Mouse (Mus musculus): ENCODE data around the gene Upp1. TPM values are rescaled to one million over a fixed set of nuclear protein-coding genes. Genes with fewer than 3 reads are reported as not detected.
"Not testable (repeated sequence)": the region's sequence is repeated elsewhere in the genome, so short reads cannot be mapped to it uniquely, and the experiment has no call there.

Upp1 gene
- polyA plus RNA-seq, 1 experiment = not detected

DNA sequence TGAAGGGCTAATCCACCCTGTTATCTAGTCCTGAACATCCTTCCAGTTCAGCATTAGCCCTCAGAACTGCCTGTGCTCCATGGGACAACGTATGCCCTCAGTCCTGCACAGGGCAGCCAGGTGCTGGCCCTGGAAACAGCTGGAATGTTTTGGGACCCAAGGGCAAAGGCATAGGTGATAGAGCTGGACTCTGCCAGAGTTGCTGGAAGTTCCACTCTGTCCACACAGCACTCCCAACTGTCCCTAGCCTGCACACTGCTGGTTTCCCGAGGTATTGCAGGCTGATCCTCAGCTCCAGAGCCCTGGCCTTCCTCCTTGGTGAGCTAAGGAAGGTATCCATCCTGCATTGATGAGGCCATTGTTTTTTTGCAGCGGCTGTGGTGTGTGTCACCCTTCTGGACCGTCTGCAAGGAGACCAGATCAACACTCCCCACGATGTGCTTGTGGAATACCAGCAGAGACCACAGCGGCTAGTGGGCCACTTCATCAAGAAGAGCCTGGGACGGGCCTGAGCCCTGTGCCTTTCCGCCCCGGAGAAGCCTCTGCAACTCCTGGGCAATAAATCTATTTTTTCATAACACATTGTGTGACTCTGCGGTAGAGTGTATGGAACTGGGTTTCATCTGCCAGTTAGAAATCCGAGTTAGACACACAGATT lies 17.8 kb downstream of the Upp1 start:
- Histone ChIP-seq H3K27ac (replicated peaks; ENCODE audit: low read depth, low read length) (no peak overlapping the region), H3K4me3 (ENCODE audit: insufficient read depth, low read depth, low read length) (no peak overlapping the region), H3K4me1 (ENCODE audit: control insufficient read depth, insufficient read depth, insufficient read length, low read length) (no peaks in the 10 kb centered on the region)

DNA sequence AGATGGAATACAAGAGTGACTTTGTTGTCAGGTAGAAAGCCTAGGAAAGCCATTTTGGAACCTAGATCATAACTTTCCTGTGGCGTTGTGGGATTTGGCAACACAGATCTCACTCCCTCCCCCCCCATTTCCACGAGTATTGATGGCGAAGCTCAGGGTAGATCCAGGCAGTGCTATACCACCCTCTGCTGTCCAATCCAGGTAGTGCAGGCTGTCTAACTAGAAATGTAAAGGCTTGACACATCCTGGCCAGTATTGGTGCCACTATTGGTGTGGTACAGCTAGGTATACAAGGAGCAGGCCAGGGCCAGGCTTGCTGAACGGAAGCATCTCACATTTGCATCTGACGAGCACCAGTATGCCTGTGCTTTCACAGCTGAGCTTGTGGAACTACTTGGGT lies 18.6 kb downstream of the Upp1 start:
- H3K4me1 ChIP-seq (ENCODE audit: control insufficient read depth, insufficient read depth, insufficient read length, low read length) = no peaks in the 10 kb centered on the region
- H3K27ac ChIP-seq (replicated peaks; ENCODE audit: low read depth, low read length) = no peak overlapping the region
- no peak overlapping the region for H3K4me3 ChIP-seq (ENCODE audit: insufficient read depth, low read depth, low read length)

DNA sequence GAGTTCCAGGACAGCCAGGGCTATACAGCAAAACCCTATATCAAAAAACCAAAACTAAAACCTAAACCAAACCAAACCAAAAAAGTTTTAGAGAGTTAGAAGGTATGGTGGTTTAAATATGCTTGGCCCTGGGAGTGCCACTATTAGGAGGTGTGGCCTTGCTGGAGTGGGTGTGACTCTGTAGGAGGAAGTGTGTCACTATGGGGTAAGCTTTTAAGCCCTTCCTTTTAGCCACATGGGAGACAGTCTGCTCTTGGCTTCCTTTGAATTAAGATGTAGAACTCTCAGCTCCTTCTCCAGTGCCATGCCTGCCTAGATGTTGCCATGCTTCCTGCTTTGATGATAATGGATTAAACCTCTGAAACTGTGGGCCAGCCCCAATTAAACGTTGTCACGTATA lies 27.2 kb downstream of the Upp1 start:
- H3K27ac ChIP-seq (replicated peaks; ENCODE audit: low read depth, low read length) = no peak overlapping the region
- H3K4me3 ChIP-seq (ENCODE audit: insufficient read depth, low read depth, low read length) = no peak overlapping the region
- no peaks in the 10 kb centered on the region for H3K4me1 ChIP-seq (ENCODE audit: control insufficient read depth, insufficient read depth, insufficient read length, low read length)

DNA sequence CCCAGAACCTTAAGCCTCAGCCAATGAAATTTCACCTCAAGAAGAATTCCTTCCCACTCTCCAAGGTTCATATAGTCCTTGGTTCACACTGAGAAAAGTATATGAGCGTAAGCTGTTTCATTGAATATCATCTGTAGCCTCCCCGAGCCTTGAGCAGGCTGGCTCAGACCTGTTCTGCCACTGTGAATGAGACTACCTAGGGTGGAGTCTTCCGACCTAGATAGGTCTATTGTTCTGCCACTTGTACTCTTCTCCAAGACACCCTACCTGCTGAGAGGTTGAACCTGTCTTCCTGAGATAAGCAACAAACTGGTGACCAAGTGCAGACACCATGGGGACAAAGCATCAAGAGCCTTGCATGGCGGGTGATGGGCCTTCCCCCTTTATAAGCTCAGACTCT lies 28.2 kb downstream of the Upp1 start:
- Histone ChIP-seq H3K4me1 (ENCODE audit: control insufficient read depth, insufficient read depth, insufficient read length, low read length) (no peaks in the 10 kb centered on the region), H3K4me3 (ENCODE audit: insufficient read depth, low read depth, low read length) (no peak overlapping the region), H3K27ac (replicated peaks; ENCODE audit: low read depth, low read length) (no peak overlapping the region)

DNA sequence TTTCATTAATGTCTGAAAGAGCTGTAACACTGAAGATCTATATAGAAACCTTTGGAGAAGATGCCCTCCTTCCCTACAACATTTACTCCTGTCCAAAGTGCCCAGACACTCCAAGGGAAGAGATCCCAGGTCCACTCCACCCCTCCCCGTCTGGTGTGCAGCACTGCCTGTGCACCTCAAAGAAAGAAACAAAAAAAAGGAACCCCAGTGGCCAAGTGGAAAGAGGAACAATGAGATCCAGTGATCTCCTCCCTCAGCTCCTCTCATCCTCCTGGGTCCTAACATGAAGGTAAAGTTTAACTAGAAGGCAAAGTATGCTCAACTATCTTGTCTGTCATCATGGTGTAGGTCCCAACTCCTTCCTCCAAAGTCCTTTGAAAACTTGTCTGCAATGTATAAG lies 28.8 kb downstream of the Upp1 start:
- H3K4me1 ChIP-seq (ENCODE audit: control insufficient read depth, insufficient read depth, insufficient read length, low read length) = no peaks in the 10 kb centered on the region
- H3K27ac ChIP-seq (replicated peaks; ENCODE audit: low read depth, low read length) = no peak overlapping the region
- H3K4me3 ChIP-seq (ENCODE audit: insufficient read depth, low read depth, low read length) = no peak overlapping the region

DNA sequence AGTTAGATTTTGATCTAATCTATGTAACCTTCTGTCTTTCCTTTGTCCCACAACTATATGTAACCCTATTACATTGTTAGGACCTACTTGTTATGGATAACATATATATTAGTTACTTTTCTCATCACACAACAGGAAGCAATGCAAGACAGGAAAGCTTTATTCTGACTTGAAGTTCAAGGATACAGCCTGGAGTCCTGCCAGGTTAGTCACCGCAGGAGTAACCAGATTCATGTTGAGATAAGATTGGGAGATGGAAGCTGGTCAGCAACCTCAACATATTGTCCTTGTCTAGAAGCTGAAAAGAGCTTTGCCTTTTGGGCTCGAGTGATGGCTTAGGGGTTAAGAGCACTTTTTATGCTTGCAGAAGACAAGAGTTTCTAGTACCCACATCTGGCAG lies 30.3 kb downstream of the Upp1 start:
- no peak overlapping the region for H3K4me3 ChIP-seq (ENCODE audit: insufficient read depth, low read depth, low read length)
- no peak overlapping the region for H3K27ac ChIP-seq (replicated peaks; ENCODE audit: low read depth, low read length)
- no peaks in the 10 kb centered on the region for H3K4me1 ChIP-seq (ENCODE audit: control insufficient read depth, insufficient read depth, insufficient read length, low read length)

DNA sequence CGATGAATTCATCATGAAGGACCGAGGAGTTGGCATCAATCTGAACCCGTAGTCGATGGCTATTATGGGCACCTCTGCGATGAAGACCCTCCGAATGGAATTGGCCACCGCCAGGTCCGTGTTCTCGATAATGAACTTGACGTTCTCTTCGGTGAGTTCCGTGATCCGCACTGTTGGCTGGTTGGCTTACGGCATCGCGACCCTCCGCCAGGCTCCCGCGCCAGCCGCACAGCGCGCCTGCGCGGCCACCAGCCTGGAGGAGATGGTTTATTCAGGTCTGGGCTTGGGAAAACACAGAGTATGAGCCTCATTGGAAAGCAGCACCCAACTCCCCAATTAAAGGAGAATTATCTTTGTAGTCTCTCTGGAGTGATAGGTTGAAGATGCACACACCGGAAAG lies 32.5 kb downstream of the Upp1 start:
- H3K4me1 ChIP-seq (ENCODE audit: control insufficient read depth, insufficient read depth, insufficient read length, low read length); H3K27ac ChIP-seq (replicated peaks; ENCODE audit: low read depth, low read length); H3K4me3 ChIP-seq (ENCODE audit: insufficient read depth, low read depth, low read length): not testable (repeated sequence)

DNA sequence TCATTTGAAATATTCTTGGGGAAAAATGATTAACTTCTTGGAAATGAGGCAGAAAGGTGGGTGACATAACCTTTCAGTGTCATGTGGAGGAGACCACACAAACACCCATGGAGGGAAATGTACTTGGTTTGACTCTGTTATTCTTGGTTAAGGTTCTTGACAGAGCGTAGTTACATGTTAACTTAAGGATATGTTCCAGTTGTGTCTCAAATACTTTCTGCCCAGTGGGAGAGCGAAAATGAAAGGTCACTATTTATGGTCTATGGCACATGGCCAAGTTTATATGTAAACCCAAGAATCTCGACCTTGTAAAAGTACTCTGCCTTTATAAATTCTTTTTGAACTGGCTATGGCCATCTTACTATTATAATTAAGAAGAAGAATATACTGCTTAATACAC lies 42.0 kb downstream of the Upp1 start:
- no peak overlapping the region for H3K27ac ChIP-seq (replicated peaks; ENCODE audit: low read depth, low read length)
- no peak overlapping the region for H3K4me3 ChIP-seq (ENCODE audit: insufficient read depth, low read depth, low read length)
- no peaks in the 10 kb centered on the region for H3K4me1 ChIP-seq (ENCODE audit: control insufficient read depth, insufficient read depth, insufficient read length, low read length)

DNA sequence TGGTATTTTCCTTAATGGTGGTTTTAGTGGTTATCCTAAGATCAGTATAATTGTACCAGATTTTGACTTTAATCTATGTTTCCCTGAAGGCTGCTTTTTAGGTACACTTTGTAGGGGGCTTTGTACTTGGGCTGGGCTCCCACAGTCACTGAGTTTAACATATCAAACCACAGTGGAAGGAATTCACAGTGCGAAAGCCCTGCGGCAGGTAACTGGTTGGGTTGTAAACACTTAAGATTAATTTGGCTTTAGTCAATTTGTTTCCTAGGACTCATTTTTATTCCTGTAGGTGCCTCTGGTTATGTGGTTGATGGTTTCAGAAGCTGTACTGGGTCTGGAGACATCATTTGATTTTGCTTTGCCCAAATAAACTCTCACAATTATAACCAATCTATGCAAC lies 49.4 kb downstream of the Upp1 start:
- no peak overlapping the region for H3K27ac ChIP-seq (replicated peaks; ENCODE audit: low read depth, low read length)
- H3K4me3 ChIP-seq (ENCODE audit: insufficient read depth, low read depth, low read length) = no peak overlapping the region
- H3K4me1 ChIP-seq (ENCODE audit: control insufficient read depth, insufficient read depth, insufficient read length, low read length) = no peaks in the 10 kb centered on the region

DNA sequence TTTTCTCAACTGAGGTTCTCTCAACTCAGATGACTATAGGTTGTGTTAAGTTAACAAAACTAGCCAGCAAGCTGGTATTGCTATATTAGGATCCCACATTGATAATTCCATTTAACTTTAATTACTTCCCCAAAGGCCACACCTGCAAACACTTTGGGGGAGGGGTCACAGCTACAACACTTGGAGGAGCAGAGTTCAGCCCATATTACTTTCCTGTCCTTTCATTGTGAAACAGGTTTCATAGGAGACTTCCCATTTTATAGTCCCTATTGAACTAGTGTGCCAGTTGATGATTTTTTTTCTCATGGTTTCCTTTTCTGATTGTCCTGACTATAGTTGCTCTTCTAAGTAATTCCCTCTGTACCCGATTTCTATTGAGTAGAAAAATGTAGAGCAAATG lies 63.6 kb downstream of the Upp1 start:
- no peaks in the 10 kb centered on the region for H3K4me1 ChIP-seq (ENCODE audit: control insufficient read depth, insufficient read depth, insufficient read length, low read length)
- no peak overlapping the region for H3K27ac ChIP-seq (replicated peaks; ENCODE audit: low read depth, low read length)
- no peak overlapping the region for H3K4me3 ChIP-seq (ENCODE audit: insufficient read depth, low read depth, low read length)

Other genes with a start within 250 kb of the Upp1 start
- not detected in 2 replicates for gene Pkd1l1, start 144.8 kb upstream of the Upp1 start, polyA plus RNA-seq (2012; ENCODE audit: insufficient read depth, insufficient read length, missing spikeins)
- 2.4 and 3.5 TPM in 2 replicates for gene Hus1, start 106.9 kb upstream of the Upp1 start, polyA plus RNA-seq (2012; ENCODE audit: insufficient read depth, insufficient read length, missing spikeins)
- 0.71 and 1.1 TPM in 2 replicates for gene Gm11992, start 69.5 kb upstream of the Upp1 start, polyA plus RNA-seq (2012; ENCODE audit: insufficient read depth, insufficient read length, missing spikeins)
- not detected in 2 replicates for gene Sun3, start 69.1 kb upstream of the Upp1 start, polyA plus RNA-seq (2012; ENCODE audit: insufficient read depth, insufficient read length, missing spikeins)
- not detected in 2 replicates for gene Abca13, start 73.8 kb downstream of the Upp1 start, polyA plus RNA-seq (2012; ENCODE audit: insufficient read depth, insufficient read length, missing spikeins)

Measured in brown adipose tissue, adult 24 weeks (tissue).